Mouse (Mus musculus) cortical plate, adult 2 months (tissue): Measurements from ENCODE around the gene Smarcal1.

Source experiments
- CTCF ChIP-seq: fragments of 200-500 bp; IDR thresholded peaks from 2 replicates; pipeline ENCODE4 v1.5.1; 2011; ENCODE audit warnings: mild to moderate bottlenecking, control low read depth, low read length; ENCODE audit not compliant: insufficient read depth; ENCODE audit errors: extremely low read depth
- POLR2A ChIP-seq: fragments of 200-500 bp; IDR thresholded peaks from 2 replicates; pipeline ENCODE4 v1.6.1; 2011; ENCODE audit warnings: mild to moderate bottlenecking, low read length, control low read depth; ENCODE audit not compliant: insufficient read depth; ENCODE audit errors: extremely low read depth

- TF ChIP-seq CTCF (no peak), POLR2A (no peak)
Observed at GRCm38 (mm10) chr1:72599146-72600101, 16.4 kb downstream of the Smarcal1 start.
